Mouse (Mus musculus) B cell, adult 62 days (primary cell): Measurements from ENCODE around the gene Fcgr3. TPM values are rescaled to one million over a fixed set of nuclear protein-coding genes. Genes with fewer than 3 reads are reported as not detected.

Experiments
- total RNA-seq: library from RNA; stranded (reverse); gene quantifications from 4 replicates; pipeline ENCODE4 v1.2.4, GENCODE M21; 2023

The Fcgr3 gene
- total RNA-seq: 1.5 to 3.3 TPM (median 2.1 TPM) in 4 replicates

GRCm38 (mm10) chr1:171064491-171065242, at the start of gene Fcgr3:
Fcgr3 (minus strand) TSS chr1:171064935.

GRCm38 (mm10) chr1:171113873-171114299, 49.2 kb upstream of the Fcgr3 start, which contains the start of gene Cfap126:
Cfap126 (plus strand) TSS chr1:171113918.

GRCm38 (mm10) chr1:171018737-171019136, 46.0 kb downstream of the Fcgr3 start, which contains the start of gene Fcgr4:
Fcgr4 (plus strand) TSS chr1:171018920.

Other genes starting within 250 kb of the Fcgr3 start
- gene Atf6, start 197.2 kb downstream of the Fcgr3 start, total RNA-seq: 48.9 to 53.1 TPM (median 51.2 TPM) in 4 replicates
- 1.4 to 2.0 TPM (median 1.9 TPM) in 4 replicates for gene Gm26620, start 179.9 kb downstream of the Fcgr3 start, total RNA-seq
- gene Dusp12, start 179.4 kb downstream of the Fcgr3 start, total RNA-seq: 12.4 to 13.3 TPM (median 12.9 TPM) in 4 replicates
- 0.88 to 1.4 TPM (median 1.1 TPM) in 4 replicates for gene Fcrlb, start 152.0 kb downstream of the Fcgr3 start, total RNA-seq
- 353 to 398 TPM (median 376 TPM) in 4 replicates for gene Fcrla, start 137.4 kb downstream of the Fcgr3 start, total RNA-seq
- 212 to 233 TPM (median 218 TPM) in 4 replicates for gene Fcgr2b, start 88.4 kb downstream of the Fcgr3 start, total RNA-seq
- 0.60 to 0.94 TPM (median 0.63 TPM) in 4 replicates for gene Fcgr4, start 46.0 kb downstream of the Fcgr3 start, total RNA-seq
- 0.78 to 3.5 TPM (median 1.8 TPM) in 4 replicates for gene Cfap126, start 49.0 kb upstream of the Fcgr3 start, total RNA-seq
- gene Sdhc, start 85.7 kb upstream of the Fcgr3 start, total RNA-seq: 82.0 to 92.2 TPM (median 86.4 TPM) in 4 replicates
- gene Mpz, start 85.8 kb upstream of the Fcgr3 start, total RNA-seq: not detected in 4 replicates
- gene Pcp4l1, start 131.3 kb upstream of the Fcgr3 start, total RNA-seq: not detected in 4 replicates
- not detected in 4 replicates for gene Nr1i3, start 149.0 kb upstream of the Fcgr3 start, total RNA-seq
- 17.1 to 22.3 TPM (median 20.0 TPM) in 4 replicates for gene Tomm40l, start 157.6 kb upstream of the Fcgr3 start, total RNA-seq
- not detected in 4 replicates for gene Apoa2, start 160.1 kb upstream of the Fcgr3 start, total RNA-seq
- 5.7 to 11.4 TPM (median 6.5 TPM) in 4 replicates for gene Fcer1g, start 169.4 kb upstream of the Fcgr3 start, total RNA-seq
- gene Adamts4, start 185.5 kb upstream of the Fcgr3 start, total RNA-seq: not detected in 4 replicates
- 116 to 133 TPM (median 123 TPM) in 4 replicates for gene Ndufs2, start 186.5 kb upstream of the Fcgr3 start, total RNA-seq
- gene B4galt3, start 205.4 kb upstream of the Fcgr3 start, total RNA-seq: 89.9 to 109 TPM (median 92.4 TPM) in 4 replicates
- 51.0 to 68.6 TPM (median 65.6 TPM) in 4 replicates for gene Ppox, start 216.3 kb upstream of the Fcgr3 start, total RNA-seq
- 40.8 to 49.7 TPM (median 48.4 TPM) in 4 replicates for gene Usp21, start 223.1 kb upstream of the Fcgr3 start, total RNA-seq
- gene Ufc1, start 230.1 kb upstream of the Fcgr3 start, total RNA-seq: 38.2 to 46.0 TPM (median 43.9 TPM) in 4 replicates